In the genomic region with DNA sequence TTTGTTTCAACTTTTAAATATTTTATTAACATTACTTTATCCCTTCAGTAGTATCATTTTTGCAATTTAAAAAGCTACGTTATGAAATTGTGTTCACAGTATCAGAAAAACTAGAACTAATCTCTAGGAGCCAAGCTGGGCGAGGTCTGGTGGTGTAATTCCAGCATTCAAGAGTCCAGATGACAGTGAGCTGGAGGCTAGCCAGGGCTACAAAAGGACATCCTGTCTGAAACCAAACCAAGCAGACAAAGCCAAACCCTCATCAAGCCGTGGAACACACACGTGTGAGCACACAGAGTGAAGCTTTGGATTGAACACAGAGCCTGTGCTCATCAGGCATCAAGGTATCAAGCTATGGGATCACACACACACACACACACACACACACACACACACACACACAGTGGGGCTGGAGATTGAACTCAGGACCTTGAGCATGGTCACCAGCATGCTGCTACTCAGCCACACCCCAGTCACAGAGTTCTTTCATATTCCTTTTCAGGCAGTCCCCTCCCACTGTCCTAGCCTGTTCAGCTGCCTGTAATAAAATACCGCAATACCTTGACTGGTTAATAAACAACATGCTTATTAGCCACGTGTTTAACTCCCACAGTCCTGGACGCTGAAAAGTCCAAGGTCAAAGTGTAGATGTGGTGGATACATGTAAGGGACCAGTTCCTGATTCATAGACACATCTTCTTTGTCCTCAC, we compare ENCODE assay signal across 9 mouse cellular contexts. TPM values are rescaled to one million over a fixed set of nuclear protein-coding genes. Genes with fewer than 3 reads are reported as not detected.
A peak's percentile ranks its signal among the peaks of the same experiment; 100 is the strongest.
DNase-seq lines count a peak whose midpoint lies in the region; ATAC-seq and TF ChIP-seq lines count a peak whose summit lies in the region.
"Had no signal": no experiment of that assay in that cellular context is flagged by ENCODE, and none has a peak within 500 bp of the region (broad histone marks: within the 10 kb centered on the region; RNA-seq: fewer than 3 reads in every experiment).

No protein-coding gene starts in this region.

- intact Hi-C loops in gastrocnemius, postnatal 14 days (cut with DNase I; ENCODE audit: low total_unique reads) = no loop called here

- no peaks in the 10 kb centered on the region for H3K79me2 ChIP-seq in liver, adult 2 months (ENCODE audit: control insufficient read depth, insufficient read depth, low read length)

- WGBS in liver, adult 2 months = 11% methylated on average over 7 of the region's 7 CpGs
- WGBS in liver, embryonic 11.5 days = 71% methylated on average over 7 of the region's 7 CpGs
- WGBS in kidney, embryonic 14.5 days = 54% methylated on average over 7 of the region's 7 CpGs

- peaks cover 5% of the 10 kb centered on the region for H3K4me1 ChIP-seq in liver, adult 2 months (ENCODE audit: control insufficient read depth, insufficient read depth, low read length)
- no peaks in the 10 kb centered on the region for H3K4me1 ChIP-seq in liver, embryonic 11.5 days (replicated peaks; ENCODE audit: control insufficient read depth, insufficient read depth, low read length)
- H3K4me1 ChIP-seq in kidney, embryonic 14.5 days (ENCODE audit: control insufficient read depth, insufficient read depth, low read length) = no peaks in the 10 kb centered on the region

- DNase-seq in liver, adult 2 months (ENCODE audit: extremely low read depth, low read depth, low spot score) = peak; percentile 97
- no peak for DNase-seq in liver, embryonic 11.5 days (ENCODE audit: low spot score)
- peak; percentile 48 for DNase-seq in gastrocnemius, postnatal 14 days
- peak; percentile 63 for DNase-seq in skeletal muscle tissue, adult 2 months (ENCODE audit: low read depth, low spot score)
- DNase-seq in layer of hippocampus, adult 9-11 months = no peak
- DNase-seq in T-cell, adult 2 months (ENCODE audit: low spot score) = no peak
- no peak for DNase-seq in B cell, adult 2 months

- no peak overlapping the region for H3K4me3 ChIP-seq in liver, adult 2 months (ENCODE audit: insufficient read depth, low read depth, low read length)
- no peak overlapping the region for H3K4me3 ChIP-seq in liver, embryonic 11.5 days (ENCODE audit: low read depth, low read length)
- no peak overlapping the region for H3K4me3 ChIP-seq in kidney, embryonic 14.5 days (ENCODE audit: low read length)

- no peak for TF ChIP-seq POLR2A in liver, adult 2 months (IDR thresholded peaks at IDR 0.05; ENCODE audit: extremely low read depth, insufficient read depth, low read length)

- ATAC-seq in liver, embryonic 11.5 days (replicated peaks; ENCODE audit: low FRiP score) = no peak
- 0 out of 2 replicates have a peak, but pooled peaks have one; percentile 7 for ATAC-seq in kidney, embryonic 14.5 days (ENCODE audit: low FRiP score, low TSS enrichment)
- ATAC-seq: inflammation-experienced regulatory T-cells, adult 6 months had no signal

- 0 out of 2 replicates have a peak overlapping the region, but pooled peaks have one; percentile 13 for H3K9ac ChIP-seq in liver, adult 2 months (ENCODE audit: low read depth, low read length)
- no peak overlapping the region for H3K9ac ChIP-seq in liver, embryonic 11.5 days (ENCODE audit: low read depth, low read length)
- no peak overlapping the region for H3K9ac ChIP-seq in kidney, embryonic 14.5 days (ENCODE audit: low read depth, low read length)

- no peaks in the 10 kb centered on the region for H3K27me3 ChIP-seq in liver, adult 2 months (ENCODE audit: control insufficient read depth, insufficient read depth, low read length)
- H3K27me3 ChIP-seq in liver, embryonic 11.5 days (replicated peaks; ENCODE audit: control insufficient read depth, insufficient read depth, low read length) = no peaks in the 10 kb centered on the region
- H3K27me3 ChIP-seq in kidney, embryonic 14.5 days (ENCODE audit: control insufficient read depth, insufficient read depth, low read length) = no peaks in the 10 kb centered on the region

- peak overlapping the region; percentile 87 for H3K27ac ChIP-seq in liver, adult 2 months (replicated peaks; ENCODE audit: insufficient read depth, low read depth, low read length)
- H3K27ac ChIP-seq in liver, embryonic 11.5 days (ENCODE audit: low read depth, low read length) = no peak overlapping the region
- H3K27ac ChIP-seq in kidney, embryonic 14.5 days (ENCODE audit: low read depth, low read length) = no peak overlapping the region

- no peak for TF ChIP-seq CTCF in liver, adult 2 months (IDR thresholded peaks at IDR 0.05; ENCODE audit: low read depth, low read length)

- no peak overlapping the region for H3K4me2 ChIP-seq in liver, embryonic 11.5 days
- H3K4me2 ChIP-seq in kidney, embryonic 14.5 days (replicated peaks; ENCODE audit: low read depth, low read length) = no peak overlapping the region

- no peaks in the 10 kb centered on the region for H3K36me3 ChIP-seq in liver, adult 2 months (ENCODE audit: control insufficient read depth, insufficient read depth, low read length)
- no peaks in the 10 kb centered on the region for H3K36me3 ChIP-seq in liver, embryonic 11.5 days (ENCODE audit: control insufficient read depth, insufficient read depth, low read length)
- H3K36me3 ChIP-seq in kidney, embryonic 14.5 days (ENCODE audit: control insufficient read depth, insufficient read depth, low read length) = no peaks in the 10 kb centered on the region

- H3K9me3 ChIP-seq in liver, embryonic 11.5 days (ENCODE audit: control insufficient read depth, low read length) = no peaks in the 10 kb centered on the region
- H3K9me3 ChIP-seq in kidney, embryonic 14.5 days (ENCODE audit: control insufficient read depth, low read length) = 0 out of 2 replicates have a peak, but pooled peaks cover 3% of the 10 kb centered on the region

RNA-seq across cellular contexts. Expression of a gene that starts 9.9 kb away (rescaled TPM):
- 36.0 and 38.1 TPM in 2 replicates for total RNA-seq in liver, adult 2 months (2014; rRNA removed)
- polyA plus RNA-seq in liver, adult 2 months (2012; rRNA removed) = 14.5 and 15.6 TPM in 2 replicates
- 56.2 and 61.6 TPM in 2 replicates for polyA plus RNA-seq in liver, embryonic 11.5 days (2014; fragmentation: Nextera tagmentation; extraction: Ambion mirVana)
- total RNA-seq in gastrocnemius, postnatal 14 days (2021) = 10 to 100 TPM; 14.9 to 15.6 TPM
- 33.9 and 65.9 TPM in 2 replicates for polyA plus RNA-seq in kidney, embryonic 14.5 days (2014; fragmentation: Nextera tagmentation; extraction: Ambion mirVana)

RNA-seq across cellular contexts. Expression of a gene that starts 56.8 kb away (rescaled TPM):
- 0.37 and 2.2 TPM in 2 replicates for total RNA-seq in liver, adult 2 months (2014; rRNA removed)
- 0.16 and 0.26 TPM in 2 replicates for polyA plus RNA-seq in liver, adult 2 months (2012; rRNA removed)
- polyA plus RNA-seq in liver, embryonic 11.5 days (2014; fragmentation: Nextera tagmentation; extraction: Ambion mirVana) = 343 and 384 TPM in 2 replicates
- 1 to 10 TPM; 4.2 to 4.3 TPM for total RNA-seq in gastrocnemius, postnatal 14 days (2021)
- polyA plus RNA-seq in kidney, embryonic 14.5 days (2014; fragmentation: Nextera tagmentation; extraction: Ambion mirVana) = 289 and 315 TPM in 2 replicates

Comparison
In these comparisons a context has a peak if more than half of its experiments do, and no peak if none do; other contexts are left out.
1. DNase-seq: peak in liver, adult 2 months (single experiment), gastrocnemius, postnatal 14 days (single experiment) and skeletal muscle tissue, adult 2 months (single experiment); none in liver, embryonic 11.5 days (single experiment), layer of hippocampus, adult 9-11 months (single experiment), T-cell, adult 2 months (single experiment) and B cell, adult 2 months (0 of 2).
2. RNA of a gene that starts 56.8 kb away (polyA plus RNA-seq): 343 to 384 TPM in liver, embryonic 11.5 days and 289 to 315 TPM in kidney, embryonic 14.5 days; 0.16 to 0.26 TPM in liver, adult 2 months; every median in the first group is over 100 times any median in the second.